Comparison of ENCODE assay signal across 15 mouse cellular contexts in the genomic region with DNA sequence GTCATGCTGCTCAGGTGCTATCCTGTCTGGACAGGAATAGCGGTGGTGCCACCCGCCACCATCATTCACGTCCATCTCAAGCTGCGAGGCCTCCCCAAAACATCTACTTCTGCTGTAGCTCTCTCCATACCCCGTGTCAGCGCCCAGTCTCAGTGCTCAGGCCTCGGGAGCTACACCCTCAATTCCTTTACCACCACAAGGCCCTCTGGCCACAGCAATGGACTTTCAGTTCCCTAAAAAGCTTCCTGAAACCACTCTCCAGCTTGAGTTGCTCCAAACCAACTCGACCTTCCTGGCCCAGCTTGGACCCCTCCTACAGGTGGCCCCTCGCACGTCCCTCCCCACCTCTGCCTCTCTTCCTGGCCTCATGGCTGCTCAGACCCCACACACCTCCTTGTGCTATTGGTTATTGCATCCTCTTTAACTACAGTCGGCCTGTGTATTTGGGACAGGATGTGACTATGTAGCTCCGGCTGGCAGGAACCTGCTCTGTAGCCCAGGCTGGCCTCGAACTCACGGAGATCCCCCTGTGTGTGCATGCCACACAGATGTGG. TPM values are rescaled to one million over a fixed set of nuclear protein-coding genes. Genes with fewer than 3 reads are reported as not detected.
DNase-seq lines count a peak whose midpoint lies in the region; ATAC-seq and TF ChIP-seq lines count a peak whose summit lies in the region.
"Had no signal": no experiment of that assay in that cellular context is flagged by ENCODE, and none has a peak within 500 bp of the region (broad histone marks: within the 10 kb centered on the region; RNA-seq: fewer than 3 reads in every experiment).

No protein-coding gene starts in this region.

- H3K4me1 ChIP-seq in heart, embryonic 12.5 days (replicated peaks): peaks cover 40% of the 10 kb centered on the region
- H3K4me1 ChIP-seq in bone marrow macrophage, adult 2 months (ENCODE audit: control insufficient read depth, insufficient read depth, low read length): peaks cover 33% of the 10 kb centered on the region
- H3K4me1 ChIP-seq in megakaryocyte, embryonic 14.5 days: peaks cover 78% of the 10 kb centered on the region
- H3K4me1 ChIP-seq in midbrain, embryonic 13.5 days (replicated peaks): peaks cover 24% of the 10 kb centered on the region

- H3K4me3 ChIP-seq in heart, embryonic 12.5 days: no peak overlapping the region
- H3K4me3 ChIP-seq in bone marrow macrophage, adult 2 months (ENCODE audit: insufficient read depth, low read length): no peak overlapping the region
- peak overlapping the region; percentile 35 for H3K4me3 ChIP-seq in megakaryocyte, embryonic 14.5 days (replicated peaks)
- no peak overlapping the region for H3K4me3 ChIP-seq in midbrain, embryonic 13.5 days (replicated peaks)
- H3K4me3 ChIP-seq: embryonic facial prominence, embryonic 10.5 days; hindbrain, embryonic 13.5 days; intestine, embryonic 15.5 days; limb, embryonic 15.5 days had no signal

- 89% methylated on average over 14 of the region's 14 CpGs for WGBS in heart, embryonic 12.5 days
- WGBS in midbrain, embryonic 13.5 days: 92% methylated on average over 14 of the region's 14 CpGs

- ATAC-seq in heart, embryonic 12.5 days (ENCODE audit: insufficient number of reproducible peaks, low FRiP score): no peak
- no peak for ATAC-seq in midbrain, embryonic 13.5 days
- ATAC-seq: intestine, embryonic 15.5 days; midbrain, embryonic 16.5 days had no signal

- intact Hi-C loops in heart, postnatal 10 days (cut with DNase I): loop anchor here (1.0 kb wide), 2 partner anchors 16 to 68 kb away; no protein-coding TSS in a partner anchor

- H3K27me3 ChIP-seq in heart, embryonic 12.5 days (replicated peaks): no peaks in the 10 kb centered on the region
- no peaks in the 10 kb centered on the region for H3K27me3 ChIP-seq in megakaryocyte, embryonic 14.5 days (replicated peaks)
- H3K27me3 ChIP-seq in midbrain, embryonic 13.5 days: no peaks in the 10 kb centered on the region
- H3K27me3 ChIP-seq: hindbrain, embryonic 13.5 days; intestine, embryonic 15.5 days; limb, embryonic 15.5 days had no signal

- peaks cover 95% of the 10 kb centered on the region for H3K36me3 ChIP-seq in heart, embryonic 12.5 days
- peaks cover 98% of the 10 kb centered on the region for H3K36me3 ChIP-seq in megakaryocyte, embryonic 14.5 days (replicated peaks; ENCODE audit: low read length)
- H3K36me3 ChIP-seq in midbrain, embryonic 13.5 days: peaks cover 62% of the 10 kb centered on the region

- H3K9me3 ChIP-seq in heart, embryonic 12.5 days (replicated peaks): no peaks in the 10 kb centered on the region
- no peaks in the 10 kb centered on the region for H3K9me3 ChIP-seq in megakaryocyte, embryonic 14.5 days
- no peaks in the 10 kb centered on the region for H3K9me3 ChIP-seq in midbrain, embryonic 13.5 days
- H3K9me3 ChIP-seq: embryonic facial prominence, embryonic 10.5 days; hindbrain, embryonic 13.5 days; intestine, embryonic 15.5 days; limb, embryonic 15.5 days had no signal

- H3K9ac ChIP-seq in heart, embryonic 12.5 days: 0 out of 2 replicates have a peak overlapping the region, but pooled peaks have one; percentile 30
- H3K9ac ChIP-seq in midbrain, embryonic 13.5 days (replicated peaks): no peak overlapping the region
- H3K9ac ChIP-seq: hindbrain, embryonic 13.5 days; intestine, embryonic 15.5 days; limb, embryonic 15.5 days had no signal

- no peak for TF ChIP-seq POLR2A in bone marrow macrophage, adult 2 months (IDR thresholded peaks at IDR 0.05; ENCODE audit: borderline replicate concordance, low read depth, low read length)

- TF ChIP-seq CTCF in bone marrow macrophage, adult 2 months (IDR thresholded peaks at IDR 0.05; ENCODE audit: low read depth, low read length): no peak

- no peak for DNase-seq in heart, postnatal 10 days
- peak; percentile 44 for DNase-seq in A20 (ENCODE audit: low read depth, low spot score)
- no peak for DNase-seq in adipocyte (ENCODE audit: low spot score)

- H3K4me2 ChIP-seq in heart, embryonic 12.5 days: no peak overlapping the region
- H3K4me2 ChIP-seq in midbrain, embryonic 13.5 days (replicated peaks): no peak overlapping the region
- H3K4me2 ChIP-seq: hindbrain, embryonic 13.5 days; intestine, embryonic 15.5 days; limb, embryonic 15.5 days had no signal

- no peak overlapping the region for H3K27ac ChIP-seq in heart, embryonic 12.5 days (ENCODE audit: poor library complexity, severe bottlenecking)
- H3K27ac ChIP-seq in bone marrow macrophage, adult 2 months (ENCODE audit: insufficient read depth, low read depth, low read length): peak overlapping the region; percentile 80
- no peak overlapping the region for H3K27ac ChIP-seq in midbrain, embryonic 13.5 days
- H3K27ac ChIP-seq: embryonic facial prominence, embryonic 10.5 days; hindbrain, embryonic 13.5 days; intestine, embryonic 15.5 days; kidney, postnatal 0 days; limb, embryonic 15.5 days had no signal

RNA-seq across cellular contexts. Expression of a gene that starts 7.8 kb away (rescaled TPM):
- polyA plus RNA-seq in heart, embryonic 12.5 days (2016; fragmentation: Nextera tagmentation; extraction: Ambion mirVana): 0.17 TPM in 1 of 2 replicates, not detected in the other
- total RNA-seq in heart, postnatal 10 days (2021): not detected
- polyA plus RNA-seq in bone marrow macrophage, adult 2 months (2012; ENCODE audit: insufficient read depth, insufficient read length, missing spikeins): not detected in 2 replicates
- polyA plus RNA-seq in megakaryocyte, embryonic 14.5 days (2012; ENCODE audit: insufficient read depth, low replicate concordance): not detected in 2 replicates
- polyA plus RNA-seq in midbrain, embryonic 13.5 days (2015; fragmentation: Nextera tagmentation; extraction: Ambion mirVana): 0.15 TPM in 1 of 2 replicates, not detected in the other
- total RNA-seq: adrenal gland, postnatal 14 days had no signal
- polyA plus RNA-seq: neural tube, embryonic 14.5 days had no signal

RNA-seq across cellular contexts. Expression of a gene that starts 14.1 kb away (rescaled TPM):
- 121 and 123 TPM in 2 replicates for polyA plus RNA-seq in heart, embryonic 12.5 days (2016; fragmentation: Nextera tagmentation; extraction: Ambion mirVana)
- 100 to 1,000 TPM; 154 to 161 TPM for total RNA-seq in heart, postnatal 10 days (2021)
- polyA plus RNA-seq in bone marrow macrophage, adult 2 months (2012; ENCODE audit: insufficient read depth, insufficient read length, missing spikeins): 123 and 125 TPM in 2 replicates
- polyA plus RNA-seq in megakaryocyte, embryonic 14.5 days (2012; ENCODE audit: insufficient read depth, low replicate concordance): 203 and 207 TPM in 2 replicates
- polyA plus RNA-seq in midbrain, embryonic 13.5 days (2015; fragmentation: Nextera tagmentation; extraction: Ambion mirVana): 8.9 and 10.5 TPM in 2 replicates

RNA-seq across cellular contexts. Expression of a gene that starts 17.5 kb away (rescaled TPM):
- polyA plus RNA-seq in heart, embryonic 12.5 days (2016; fragmentation: Nextera tagmentation; extraction: Ambion mirVana): 78.9 and 81.3 TPM in 2 replicates
- total RNA-seq in heart, postnatal 10 days (2021): 10 to 100 TPM; 44.0 to 47.7 TPM
- 167 and 176 TPM in 2 replicates for polyA plus RNA-seq in bone marrow macrophage, adult 2 months (2012; ENCODE audit: insufficient read depth, insufficient read length, missing spikeins)
- polyA plus RNA-seq in megakaryocyte, embryonic 14.5 days (2012; ENCODE audit: insufficient read depth, low replicate concordance): 84.3 and 173 TPM in 2 replicates
- polyA plus RNA-seq in midbrain, embryonic 13.5 days (2015; fragmentation: Nextera tagmentation; extraction: Ambion mirVana): 179 and 197 TPM in 2 replicates

RNA-seq across cellular contexts. Expression of a gene that starts 23.3 kb away (rescaled TPM):
- 22.0 and 22.3 TPM in 2 replicates for polyA plus RNA-seq in heart, embryonic 12.5 days (2016; fragmentation: Nextera tagmentation; extraction: Ambion mirVana)
- 10 to 100 TPM; 34.7 to 37.9 TPM for total RNA-seq in heart, postnatal 10 days (2021)
- 43.3 and 54.9 TPM in 2 replicates for polyA plus RNA-seq in bone marrow macrophage, adult 2 months (2012; ENCODE audit: insufficient read depth, insufficient read length, missing spikeins)
- polyA plus RNA-seq in megakaryocyte, embryonic 14.5 days (2012; ENCODE audit: insufficient read depth, low replicate concordance): 161 and 607 TPM in 2 replicates
- 25.6 and 29.1 TPM in 2 replicates for polyA plus RNA-seq in midbrain, embryonic 13.5 days (2015; fragmentation: Nextera tagmentation; extraction: Ambion mirVana)

RNA-seq across cellular contexts. Expression of a gene that starts 23.4 kb away (rescaled TPM):
- 30.6 and 32.8 TPM in 2 replicates for polyA plus RNA-seq in heart, embryonic 12.5 days (2016; fragmentation: Nextera tagmentation; extraction: Ambion mirVana)
- 10 to 100 TPM; 41.3 to 47.8 TPM for total RNA-seq in heart, postnatal 10 days (2021)
- 79.9 and 99.1 TPM in 2 replicates for polyA plus RNA-seq in bone marrow macrophage, adult 2 months (2012; ENCODE audit: insufficient read depth, insufficient read length, missing spikeins)
- 156 and 158 TPM in 2 replicates for polyA plus RNA-seq in megakaryocyte, embryonic 14.5 days (2012; ENCODE audit: insufficient read depth, low replicate concordance)
- polyA plus RNA-seq in midbrain, embryonic 13.5 days (2015; fragmentation: Nextera tagmentation; extraction: Ambion mirVana): 11.4 and 15.1 TPM in 2 replicates

Comparison
In these comparisons a context has a peak if more than half of its experiments do, and no peak if none do; other contexts are left out.
1. RNA of a gene that starts 14.1 kb away (polyA plus RNA-seq): 203 to 207 TPM in megakaryocyte, embryonic 14.5 days, 121 to 123 TPM in heart, embryonic 12.5 days and 123 to 125 TPM in bone marrow macrophage, adult 2 months; 8.9 to 10.5 TPM in midbrain, embryonic 13.5 days; every median in the first group is over 10 times any median in the second.